ENCODE assay signal across 19 mouse cellular contexts in the genomic region with DNA sequence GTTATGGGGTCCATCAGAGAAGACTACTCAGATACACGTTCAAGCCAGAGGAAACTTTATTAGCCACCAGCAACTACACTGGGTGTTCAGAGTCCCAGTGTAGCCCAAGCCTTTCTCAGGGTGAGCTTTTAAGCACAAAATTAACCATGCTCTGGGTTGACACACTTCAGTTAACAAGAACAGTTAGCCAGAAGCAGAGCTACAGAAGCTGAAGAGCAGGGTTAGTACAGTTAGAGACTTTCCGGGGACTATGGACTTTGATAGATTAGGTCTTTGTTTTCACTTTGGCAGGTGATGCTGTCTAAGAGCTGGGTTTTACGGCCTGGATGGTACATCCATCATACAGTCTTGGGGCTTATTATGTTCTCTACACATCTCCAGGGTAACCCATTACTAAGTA. TPM values are rescaled to one million over a fixed set of nuclear protein-coding genes. Genes with fewer than 3 reads are reported as not detected.
"Had no signal": no experiment of that assay in that cellular context is flagged by ENCODE, and none has a peak within 500 bp of the region (broad histone marks: within the 10 kb centered on the region; RNA-seq: fewer than 3 reads in every experiment).

No protein-coding gene starts in this region.

- H3K27me3 ChIP-seq: liver, embryonic 15.5 days; lung, embryonic 15.5 days; stomach, embryonic 15.5 days had no signal

- H3K27ac ChIP-seq: left cerebral cortex, adult 2 months; liver, embryonic 12.5 days; liver, embryonic 15.5 days; lung, embryonic 15.5 days; stomach, embryonic 15.5 days had no signal

- H3K4me3 ChIP-seq: left cerebral cortex, adult 2 months; liver, embryonic 12.5 days; liver, embryonic 15.5 days; lung, embryonic 15.5 days; megakaryocyte, embryonic 14.5 days; stomach, embryonic 15.5 days had no signal

- H3K36me3 ChIP-seq: liver, embryonic 12.5 days; liver, embryonic 15.5 days; lung, embryonic 15.5 days; stomach, embryonic 15.5 days had no signal

- H3K9ac ChIP-seq: liver, embryonic 12.5 days; liver, embryonic 15.5 days; lung, embryonic 15.5 days; stomach, embryonic 15.5 days had no signal

- DNase-seq: layer of hippocampus, postnatal 36 days; lung, adult 18-20 months; lung, postnatal 10 days; lung, postnatal 36 days; midbrain, embryonic 14.5 days; thymus, postnatal 25 days had no signal

- H3K9me3 ChIP-seq: liver, embryonic 12.5 days; lung, embryonic 15.5 days; stomach, embryonic 15.5 days had no signal

- ATAC-seq: hindbrain, embryonic 16.5 days; intestine, embryonic 16.5 days; liver, embryonic 12.5 days had no signal

- H3K4me2 ChIP-seq: liver, embryonic 12.5 days; liver, embryonic 15.5 days; lung, embryonic 15.5 days; midbrain, embryonic 11.5 days; stomach, embryonic 15.5 days had no signal

RNA-seq across cellular contexts. Expression of gene Gcnt3, which starts 14.8 kb away (rescaled TPM):
- polyA plus RNA-seq: hindbrain, embryonic 16.5 days; limb, embryonic 11.5 days; liver, embryonic 12.5 days; liver, embryonic 15.5 days; midbrain, embryonic 11.5 days; midbrain, embryonic 14.5 days; midbrain, postnatal 0 days; neural tube, embryonic 11.5 days; neural tube, embryonic 14.5 days had no signal
